Mouse (Mus musculus): ENCODE measurements around the gene Efna5.

DNA sequence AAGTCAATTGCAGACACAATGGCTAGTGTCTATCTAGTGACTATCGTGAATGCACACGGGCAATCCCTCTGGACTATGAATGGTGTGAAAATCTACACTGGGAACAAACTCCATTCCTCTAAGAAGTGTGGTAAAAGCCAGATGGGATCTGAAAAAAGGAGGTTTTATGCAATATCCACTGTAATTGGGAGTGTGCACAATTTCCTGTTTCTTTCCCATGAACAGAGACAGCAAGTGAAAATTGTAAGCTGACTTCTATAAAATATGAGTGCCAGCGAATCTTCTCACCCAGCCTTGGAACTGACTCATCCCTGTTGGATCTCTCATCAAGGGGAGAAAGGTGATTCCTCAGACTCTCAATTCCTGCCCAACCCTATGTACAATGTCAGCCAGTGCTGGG, 83.8 kb downstream of the Efna5 start:
- TF ChIP-seq POLR2A (IDR thresholded peaks at IDR 0.05; ENCODE audit: insufficient read length, low read depth): no peak
- TF ChIP-seq POLR2AphosphoS2 (IDR thresholded peaks at IDR 0.05; ENCODE audit: insufficient read length, low read depth): no peak
- no peak for TF ChIP-seq MYOG (IDR thresholded peaks at IDR 0.05; ENCODE audit: control insufficient read depth in 1 of 3, insufficient read depth in 1 of 3, insufficient read length in 2 of 3, low read depth in 2 of 3)
- no peak for TF ChIP-seq MYOD1 (IDR thresholded peaks at IDR 0.05; ENCODE audit: control insufficient read depth in 1 of 3, insufficient read length in 2 of 3, low read depth in 2 of 3)
